Mouse (Mus musculus) heart, embryonic 13.5 days (tissue): Measurements from ENCODE around the gene Ren1. TPM values are rescaled to one million over a fixed set of nuclear protein-coding genes. Genes with fewer than 3 reads are reported as not detected.
"Not testable (repeated sequence)": the region's sequence is repeated elsewhere in the genome, so short reads cannot be mapped to it uniquely, and the experiment has no call there.

Experiments used
- ATAC-seq: fragments of 200-750 bp; cut with Nextera tagmentation; 2 replicates; pipeline ENCODE4 v1.8.0; 2017; ENCODE audit warnings: moderate TSS enrichment; ENCODE audit not compliant: insufficient number of reproducible peaks, low FRiP score, low TSS enrichment; ENCODE audit errors: extremely low read depth
- H3K27ac ChIP-seq: fragments of 300-500 bp; sonication (generic); replicated peaks from 2 replicates; pipeline ENCODE4 v1.5.1; 2015; ENCODE audit warnings: moderate library complexity, mild to moderate bottlenecking, inconsistent platforms
- H3K27me3 ChIP-seq: fragments of 300-500 bp; sonication (generic); replicated peaks from 2 replicates; pipeline ENCODE4 v1.6.1; 2015; ENCODE audit warnings: mild to moderate bottlenecking, inconsistent platforms
- H3K36me3 ChIP-seq: fragments of 300-500 bp; sonication (generic); 2 replicates; pipeline ENCODE4 v1.6.1; 2015; ENCODE audit warnings: mild to moderate bottlenecking, inconsistent platforms
- H3K4me1 ChIP-seq: fragments of 300-500 bp; sonication (generic); 2 replicates; pipeline ENCODE4 v1.6.1; 2015; ENCODE audit warnings: inconsistent platforms
- H3K4me2 ChIP-seq: fragments of 300-500 bp; sonication (generic); 2 replicates; pipeline ENCODE4 v1.6.1; 2015; ENCODE audit warnings: inconsistent platforms, mild to moderate bottlenecking, moderate library complexity
- H3K4me3 ChIP-seq: fragments of 300-500 bp; sonication (generic); 2 replicates; pipeline ENCODE4 v1.5.1; 2015; ENCODE audit warnings: moderate library complexity, mild to moderate bottlenecking, inconsistent platforms
- H3K9ac ChIP-seq: fragments of 300-500 bp; sonication (generic); 2 replicates; pipeline ENCODE4 v1.6.1; 2015; ENCODE audit warnings: inconsistent platforms, mild to moderate bottlenecking, moderate library complexity
- H3K9me3 ChIP-seq: fragments of 300-500 bp; sonication (generic); 2 replicates; pipeline ENCODE4 v1.6.1; 2016; ENCODE audit warnings: inconsistent platforms
- WGBS: fragments of 180-500 bp; shearing (Covaris S2); methylation state at CpG from one replicate; pipeline ENCODE4 v1.1.7; 2015; ENCODE audit warnings: mixed read lengths; 5-methylcytosine and 5-hydroxymethylcytosine counted together
- polyA plus RNA-seq: library from polyadenylated mRNA; unstranded; fragments of >200 nt; fragmentation: Nextera tagmentation; extraction: Ambion mirVana; gene quantifications from 2 replicates; pipeline ENCODE4 v1.2.1, GENCODE M21; 2015

Ren1 gene
- polyA plus RNA-seq, 1 experiment from 2014 or later = 0.39 TPM

- Histone ChIP-seq H3K9me3 (peaks cover 7% of the 10 kb centered on the region; the same call in 1 of the 2 replicates), H3K4me2 (no peak within 1 kb of the TSS)
- WGBS = 78% methylated on average over 13 of the region's 13 CpGs
Observed at GRCm38 (mm10) chr1:133321267-133321925, 28.9 kb upstream of the Ren1 start, which contains the start of gene Kiss1. TSS of gene Kiss1 (plus strand) at chr1:133321875.

GRCm38 (mm10) chr1:133323333-133323732, 27.0 kb upstream of the Ren1 start:
- Histone ChIP-seq H3K27me3 (peaks cover 16% of the 10 kb centered on the region), H3K4me1 (no peaks in the 10 kb centered on the region), H3K36me3 (no peaks in the 10 kb centered on the region), H3K4me3 (no peak overlapping the region), H3K9ac (no peak overlapping the region), H3K9me3 (peaks cover under 1% of the 10 kb centered on the region; the same call in 1 of the 2 replicates), H3K27ac (no peak overlapping the region), H3K4me2 (no peak overlapping the region)
- no peak for ATAC-seq
- WGBS = 38% methylated on average over 5 of the region's 5 CpGs

More at GRCm38 (mm10) chr1:133321267-133321925, 28.9 kb upstream of the Ren1 start, which contains the start of gene Kiss1:
- Histone ChIP-seq H3K9ac (no peak within 1 kb of the TSS), H3K4me1 (no peaks in the 10 kb centered on the region), H3K4me3 (no peak within 1 kb of the TSS), H3K27ac (no peak within 1 kb of the TSS), H3K27me3 (no peaks in the 10 kb centered on the region; the same call in 1 of the 2 replicates), H3K36me3 (no peaks in the 10 kb centered on the region)
- no peak for ATAC-seq

GRCm38 (mm10) chr1:133325951-133326350, 24.4 kb upstream of the Ren1 start:
- peaks cover 42% of the 10 kb centered on the region for H3K27me3 ChIP-seq
- H3K36me3 ChIP-seq = no peaks in the 10 kb centered on the region
- no peak overlapping the region for H3K4me2 ChIP-seq
- H3K9me3 ChIP-seq = no peaks in the 10 kb centered on the region
- no peak overlapping the region for H3K27ac ChIP-seq
- no peak for ATAC-seq
- no peak overlapping the region for H3K9ac ChIP-seq
- peaks cover 9% of the 10 kb centered on the region for H3K4me1 ChIP-seq
- 68% methylated on average over 8 of the region's 8 CpGs for WGBS
- no peak overlapping the region for H3K4me3 ChIP-seq

GRCm38 (mm10) chr1:133327094-133327493, 23.2 kb upstream of the Ren1 start:
- no peaks in the 10 kb centered on the region for H3K36me3 ChIP-seq
- no peak overlapping the region for H3K9ac ChIP-seq
- WGBS = 59% methylated on average over 5 of the region's 5 CpGs
- peaks cover 52% of the 10 kb centered on the region for H3K27me3 ChIP-seq
- H3K27ac ChIP-seq = no peak overlapping the region
- H3K9me3 ChIP-seq = no peaks in the 10 kb centered on the region
- ATAC-seq = no peak
- H3K4me1 ChIP-seq = peaks cover 9% of the 10 kb centered on the region
- H3K4me3 ChIP-seq = no peak overlapping the region
- H3K4me2 ChIP-seq = no peak overlapping the region

GRCm38 (mm10) chr1:133328299-133328795, 22.0 kb upstream of the Ren1 start:
- Histone ChIP-seq H3K4me3 (no peak overlapping the region), H3K9me3 (no peaks in the 10 kb centered on the region), H3K4me1 (peaks cover 9% of the 10 kb centered on the region), H3K9ac (no peak overlapping the region), H3K27me3 (peaks cover 57% of the 10 kb centered on the region), H3K4me2 (no peak overlapping the region), H3K27ac (no peak overlapping the region), H3K36me3 (no peaks in the 10 kb centered on the region)
- no peak for ATAC-seq
- WGBS = 70% methylated on average over 6 of the region's 6 CpGs

GRCm38 (mm10) chr1:133328896-133329637, 21.2 kb upstream of the Ren1 start:
- Histone ChIP-seq H3K4me2 (peak overlapping the region; percentile 71), H3K36me3 (no peaks in the 10 kb centered on the region), H3K9ac (peak overlapping the region; percentile 58), H3K27ac (no peak overlapping the region), H3K4me1 (peaks cover 9% of the 10 kb centered on the region), H3K27me3 (peaks cover 57% of the 10 kb centered on the region), H3K9me3 (no peaks in the 10 kb centered on the region), H3K4me3 (peak overlapping the region; percentile 45)
- 10% methylated on average over 34 of the region's 34 CpGs for WGBS
- ATAC-seq = no peak

- WGBS = 31% methylated on average over 7 of the region's 7 CpGs
- no peak for ATAC-seq
- Histone ChIP-seq H3K9me3 (no peaks in the 10 kb centered on the region), H3K27ac (no peak overlapping the region), H3K4me1 (peaks cover 9% of the 10 kb centered on the region), H3K4me3 (peak overlapping the region; percentile 45), H3K27me3 (peaks cover 57% of the 10 kb centered on the region), H3K9ac (peak overlapping the region; percentile 58), H3K36me3 (no peaks in the 10 kb centered on the region), H3K4me2 (peak overlapping the region; percentile 71)
Observed at GRCm38 (mm10) chr1:133329638-133329964, 20.7 kb upstream of the Ren1 start.

- peaks cover 9% of the 10 kb centered on the region for H3K4me1 ChIP-seq
- H3K27ac ChIP-seq = no peak overlapping the region
- no peak overlapping the region for H3K4me2 ChIP-seq
- H3K27me3 ChIP-seq = peaks cover 61% of the 10 kb centered on the region
- no peak overlapping the region for H3K9ac ChIP-seq
- H3K36me3 ChIP-seq = no peaks in the 10 kb centered on the region
- ATAC-seq = no peak
- no peak overlapping the region for H3K4me3 ChIP-seq
- 53% methylated on average over 3 of the region's 3 CpGs for WGBS
- H3K9me3 ChIP-seq = no peaks in the 10 kb centered on the region
Observed at GRCm38 (mm10) chr1:133331142-133331541, 19.2 kb upstream of the Ren1 start.

- no peak overlapping the region for H3K27ac ChIP-seq
- no peaks in the 10 kb centered on the region for H3K36me3 ChIP-seq
- H3K4me3 ChIP-seq = no peak overlapping the region
- no peak for ATAC-seq
- no peak overlapping the region for H3K9ac ChIP-seq
- H3K4me2 ChIP-seq = no peak overlapping the region
- H3K27me3 ChIP-seq = peaks cover 49% of the 10 kb centered on the region
- H3K4me1 ChIP-seq = peaks cover 9% of the 10 kb centered on the region
- H3K9me3 ChIP-seq = no peaks in the 10 kb centered on the region
- 79% methylated on average over 11 of the region's 11 CpGs for WGBS
Observed at GRCm38 (mm10) chr1:133332656-133333430, 17.5 kb upstream of the Ren1 start.

- no peak overlapping the region for H3K9ac ChIP-seq
- H3K4me1 ChIP-seq = peaks cover 8% of the 10 kb centered on the region
- WGBS = 80% methylated on average over 6 of the region's 6 CpGs
- ATAC-seq = no peak
- no peaks in the 10 kb centered on the region for H3K36me3 ChIP-seq
- H3K4me3 ChIP-seq = no peak overlapping the region
- H3K4me2 ChIP-seq = no peak overlapping the region
- no peak overlapping the region for H3K27ac ChIP-seq
- peaks cover 38% of the 10 kb centered on the region for H3K27me3 ChIP-seq
- no peaks in the 10 kb centered on the region for H3K9me3 ChIP-seq
Observed at GRCm38 (mm10) chr1:133333937-133334336, 16.4 kb upstream of the Ren1 start.

- not testable (repeated sequence) for H3K9ac ChIP-seq, ATAC-seq, H3K9me3 ChIP-seq, H3K27me3 ChIP-seq, H3K4me1 ChIP-seq, H3K4me3 ChIP-seq, H3K36me3 ChIP-seq, H3K27ac ChIP-seq, H3K4me2 ChIP-seq
- 60% methylated on average over 1 of the region's 1 CpGs for WGBS
Observed at GRCm38 (mm10) chr1:133340403-133340802, 9.9 kb upstream of the Ren1 start.
